Mouse (Mus musculus): ENCODE measurements around the gene Phactr4.

GRCm38 (mm10) chr4:132311209-132311608 is 111.1 kb downstream of the Phactr4 start:
- TF ChIP-seq CTCF (IDR thresholded peaks at IDR 0.05 in 2 of 3, conservative IDR thresholded peaks at IDR 0.05 in 1 of 3; ENCODE audit: control insufficient read depth in 1 of 3, insufficient read depth in 1 of 3, low read depth in 2 of 3, low read length in 3 of 3, poor library complexity in 1 of 3, severe bottlenecking in 1 of 3): no peak
- no peak for TF ChIP-seq CHD2 (IDR thresholded peaks at IDR 0.05; ENCODE audit: low read length)
- TF ChIP-seq RCOR1 (IDR thresholded peaks at IDR 0.05; ENCODE audit: low read depth, low read length): no peak
- no peak for TF ChIP-seq GABPA (IDR thresholded peaks at IDR 0.05; ENCODE audit: low read depth, low read length)
- TF ChIP-seq RAD21 (IDR thresholded peaks at IDR 0.05; ENCODE audit: low read depth, low read length): no peak
- TF ChIP-seq GATA1 (IDR thresholded peaks at IDR 0.05; ENCODE audit: low read depth, low read length): no peak
- TF ChIP-seq TAL1 (IDR thresholded peaks at IDR 0.05; ENCODE audit: low read length): no peak
- no peak; a peak in 1 of 4 replicates for TF ChIP-seq POLR2A (IDR thresholded peaks at IDR 0.05; ENCODE audit: control insufficient read depth in 1 of 2, insufficient read depth in 1 of 2, low read depth in 1 of 2, low read length in 2 of 2, poor library complexity in 1 of 2)
- TF ChIP-seq SIN3A (IDR thresholded peaks at IDR 0.05; ENCODE audit: low read length): no peak
- 0 out of 2 replicates have a peak, but pooled peaks have one; percentile 49 for TF ChIP-seq JUND (IDR thresholded peaks at IDR 0.05; ENCODE audit: low read depth, low read length)
